Mouse (Mus musculus) hindbrain, embryonic 15.5 days (tissue): ENCODE results near the gene Cebpb. TPM values are rescaled to one million over a fixed set of nuclear protein-coding genes. Genes with fewer than 3 reads are reported as not detected.

Source experiments
- ATAC-seq: fragments of 200-750 bp; cut with Nextera tagmentation; 2 replicates; pipeline ENCODE4 v1.8.0; 2017; ENCODE audit warnings: low read depth, moderate number of reproducible peaks, moderate TSS enrichment; ENCODE audit not compliant: low FRiP score
- H3K27ac ChIP-seq: fragments of 300-500 bp; sonication (generic); replicated peaks from 2 replicates; pipeline ENCODE4 v1.5.1; 2015; ENCODE audit warnings: mild to moderate bottlenecking, inconsistent platforms
- H3K27me3 ChIP-seq: fragments of 300-500 bp; sonication (generic); 2 replicates; pipeline ENCODE4 v1.6.1; 2015; ENCODE audit warnings: control low read depth, inconsistent platforms
- H3K36me3 ChIP-seq: fragments of 300-500 bp; sonication (generic); 2 replicates; pipeline ENCODE4 v1.6.1; 2015; ENCODE audit warnings: control low read depth, inconsistent platforms
- H3K4me1 ChIP-seq: fragments of 300-500 bp; sonication (generic); replicated peaks from 2 replicates; pipeline ENCODE4 v1.6.1; 2015; ENCODE audit warnings: control low read depth, inconsistent platforms
- H3K4me2 ChIP-seq: fragments of 300-500 bp; sonication (generic); 2 replicates; pipeline ENCODE4 v1.6.1; 2015; ENCODE audit warnings: moderate library complexity, mild to moderate bottlenecking, inconsistent platforms
- H3K4me3 ChIP-seq: fragments of 300-500 bp; sonication (generic); 2 replicates; pipeline ENCODE4 v1.5.1; 2015; ENCODE audit warnings: mild to moderate bottlenecking, inconsistent platforms
- H3K9ac ChIP-seq: fragments of 300-500 bp; sonication (generic); 2 replicates; pipeline ENCODE4 v1.6.1; 2015; ENCODE audit warnings: inconsistent platforms
- H3K9me3 ChIP-seq: fragments of 300-500 bp; sonication (generic); 2 replicates; pipeline ENCODE4 v1.6.1; 2016; ENCODE audit warnings: control low read depth, inconsistent platforms
- WGBS: fragments of 180-500 bp; shearing (Covaris S2); methylation state at CpG from one replicate; pipeline ENCODE4 v1.1.7; 2015; 5-methylcytosine and 5-hydroxymethylcytosine counted together
- polyA plus RNA-seq: library from polyadenylated mRNA; unstranded; fragments of >200 nt; fragmentation: Nextera tagmentation; extraction: Ambion mirVana; gene quantifications from 2 replicates; pipeline ENCODE4 v1.2.1, GENCODE M21; 2015

The Cebpb gene
- polyA plus RNA-seq, 1 experiment from 2014 or later, result 3.2 TPM

- H3K4me2 ChIP-seq, result no peak overlapping the region
- no peak overlapping the region for H3K4me3 ChIP-seq
- no peak for ATAC-seq
- H3K27me3 ChIP-seq, result peaks cover 17% of the 10 kb centered on the region
- H3K9ac ChIP-seq, result no peak overlapping the region
- WGBS, result 61% methylated on average over 14 of the region's 14 CpGs
- no peak overlapping the region for H3K27ac ChIP-seq
- no peaks in the 10 kb centered on the region for H3K9me3 ChIP-seq
- H3K4me1 ChIP-seq, result peaks cover 2% of the 10 kb centered on the region
- H3K36me3 ChIP-seq, result no peaks in the 10 kb centered on the region
Measured at GRCm38 (mm10) chr2:167695491-167695890, 6.8 kb downstream of the Cebpb start.

- H3K27me3 ChIP-seq, result peaks cover 10% of the 10 kb centered on the region
- H3K9ac ChIP-seq, result no peak overlapping the region
- H3K36me3 ChIP-seq, result no peaks in the 10 kb centered on the region
- WGBS, result 87% methylated on average over 7 of the region's 7 CpGs
- H3K9me3 ChIP-seq, result no peaks in the 10 kb centered on the region
- no peak overlapping the region for H3K4me3 ChIP-seq
- no peak for ATAC-seq
- H3K4me1 ChIP-seq, result no peaks in the 10 kb centered on the region
- no peak overlapping the region for H3K4me2 ChIP-seq
- no peak overlapping the region for H3K27ac ChIP-seq
Measured at GRCm38 (mm10) chr2:167696143-167696542, 7.4 kb downstream of the Cebpb start.

DNA sequence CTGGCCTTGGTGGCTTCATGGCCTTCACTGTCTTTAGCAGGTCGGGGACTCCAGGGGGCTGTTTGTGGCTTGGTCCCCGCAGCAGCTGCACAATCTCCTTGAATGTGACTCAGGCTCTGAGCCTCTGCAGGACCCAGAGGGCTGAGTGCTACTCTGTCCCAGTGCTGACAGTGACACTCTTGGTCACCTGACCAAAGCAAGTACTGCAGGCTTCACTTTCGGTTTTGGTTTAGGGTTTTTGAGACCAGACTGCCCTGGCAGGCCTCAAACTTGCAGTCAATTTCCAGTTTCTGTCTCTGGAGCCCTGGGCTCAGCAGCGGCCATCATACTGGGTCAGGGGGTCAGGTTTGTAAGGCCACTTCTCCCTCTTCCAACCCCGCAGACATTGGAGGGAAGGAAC, 9.2 kb downstream of the Cebpb start:
- Histone ChIP-seq H3K4me1 (no peaks in the 10 kb centered on the region), H3K4me2 (no peak overlapping the region), H3K27ac (no peak overlapping the region), H3K9me3 (no peaks in the 10 kb centered on the region), H3K27me3 (no peaks in the 10 kb centered on the region), H3K4me3 (no peak overlapping the region), H3K36me3 (no peaks in the 10 kb centered on the region), H3K9ac (no peak overlapping the region)
- ATAC-seq, result no peak
- WGBS, result 64% methylated on average over 5 of the region's 5 CpGs

DNA sequence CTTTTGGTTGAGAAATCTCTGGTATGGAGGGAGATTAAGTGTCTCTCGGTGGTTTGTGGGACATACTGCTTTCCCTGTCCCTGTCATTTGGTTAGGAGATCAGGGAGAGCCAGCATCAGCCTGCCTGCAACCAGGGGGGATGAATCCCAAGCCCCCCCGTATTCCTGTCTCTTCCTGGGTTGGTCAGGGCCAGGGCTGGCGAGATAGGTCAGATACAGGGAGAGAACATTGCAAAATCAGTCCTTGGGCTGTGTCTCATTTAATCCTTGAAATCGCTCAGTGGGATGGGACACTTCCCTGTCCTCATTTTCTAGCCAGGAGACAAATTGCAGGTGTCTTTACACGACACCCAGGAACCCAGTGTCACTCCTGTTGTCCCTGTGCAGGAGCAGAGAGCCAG, 11.3 kb downstream of the Cebpb start:
- Histone ChIP-seq H3K4me3 (no peak overlapping the region), H3K9ac (no peak overlapping the region), H3K27ac (no peak overlapping the region), H3K4me2 (no peak overlapping the region), H3K36me3 (no peaks in the 10 kb centered on the region), H3K27me3 (no peaks in the 10 kb centered on the region), H3K9me3 (no peaks in the 10 kb centered on the region), H3K4me1 (no peaks in the 10 kb centered on the region)
- WGBS, result 79% methylated on average over 5 of the region's 5 CpGs
- no peak for ATAC-seq

DNA sequence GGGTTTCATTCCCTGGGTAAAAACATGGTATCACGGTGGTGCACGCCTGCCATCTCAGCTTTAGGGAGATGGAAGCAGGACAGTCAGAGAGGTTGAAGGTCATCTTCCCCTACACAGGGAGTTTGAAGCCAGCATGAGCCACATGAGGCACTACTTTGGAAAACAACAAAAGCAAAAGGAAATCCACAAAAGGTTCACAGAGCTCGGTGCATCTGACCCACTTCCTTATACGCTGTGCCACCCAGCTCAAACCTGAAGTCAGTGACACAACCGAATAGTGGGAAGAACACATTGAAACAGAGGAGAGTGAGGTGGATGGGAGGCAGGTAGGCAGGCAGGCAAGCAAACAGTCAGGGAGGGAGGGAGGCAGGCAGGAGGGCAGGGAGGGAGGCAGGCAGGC, 12.8 kb downstream of the Cebpb start:
- H3K36me3 ChIP-seq, result no peaks in the 10 kb centered on the region
- WGBS, result 72% methylated on average over 5 of the region's 5 CpGs
- no peak overlapping the region for H3K27ac ChIP-seq
- no peak overlapping the region for H3K4me3 ChIP-seq
- no peak overlapping the region for H3K9ac ChIP-seq
- no peaks in the 10 kb centered on the region for H3K4me1 ChIP-seq
- ATAC-seq, result no peak
- no peaks in the 10 kb centered on the region for H3K9me3 ChIP-seq
- H3K4me2 ChIP-seq, result no peak overlapping the region
- H3K27me3 ChIP-seq, result no peaks in the 10 kb centered on the region

- 76% methylated on average over 6 of the region's 6 CpGs for WGBS
- Histone ChIP-seq H3K4me1 (no peaks in the 10 kb centered on the region), H3K27ac (no peak overlapping the region), H3K4me3 (no peak overlapping the region), H3K36me3 (no peaks in the 10 kb centered on the region), H3K9me3 (no peaks in the 10 kb centered on the region), H3K9ac (no peak overlapping the region), H3K4me2 (no peak overlapping the region), H3K27me3 (no peaks in the 10 kb centered on the region)
- no peak for ATAC-seq
Measured at GRCm38 (mm10) chr2:167702126-167702525, 13.4 kb downstream of the Cebpb start.

DNA sequence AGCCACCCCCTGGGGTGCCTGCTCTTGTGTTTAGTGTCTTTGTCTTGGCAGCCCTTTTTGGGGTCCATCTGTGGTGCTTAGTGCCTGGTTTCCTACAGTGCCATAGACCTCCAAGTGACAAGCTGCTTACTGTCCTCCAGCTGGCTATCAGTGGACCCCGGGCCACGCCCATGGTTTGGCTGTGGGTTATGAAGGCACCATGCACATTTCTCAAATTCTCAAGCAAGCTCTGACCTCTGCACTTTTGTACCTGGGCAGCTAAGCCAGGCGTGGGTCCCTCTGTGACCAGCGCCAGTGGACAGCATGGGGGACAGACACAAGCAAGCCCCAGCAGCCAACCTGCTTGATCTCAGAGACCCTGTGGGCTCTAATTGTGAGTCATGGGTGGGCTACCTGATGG, 15.7 kb downstream of the Cebpb start:
- H3K36me3 ChIP-seq, result no peaks in the 10 kb centered on the region
- H3K4me1 ChIP-seq, result no peaks in the 10 kb centered on the region
- H3K27ac ChIP-seq, result no peak overlapping the region
- H3K27me3 ChIP-seq, result no peaks in the 10 kb centered on the region
- 94% methylated on average over 4 of the region's 4 CpGs for WGBS
- H3K9me3 ChIP-seq, result no peaks in the 10 kb centered on the region
- H3K4me3 ChIP-seq, result no peak overlapping the region
- no peak for ATAC-seq
- no peak overlapping the region for H3K9ac ChIP-seq
- H3K4me2 ChIP-seq, result no peak overlapping the region

- no peak for ATAC-seq
- H3K36me3 ChIP-seq, result no peaks in the 10 kb centered on the region
- no peaks in the 10 kb centered on the region for H3K27me3 ChIP-seq
- H3K9ac ChIP-seq, result no peak overlapping the region
- H3K4me1 ChIP-seq, result no peaks in the 10 kb centered on the region
- H3K27ac ChIP-seq, result no peak overlapping the region
- no peak overlapping the region for H3K4me2 ChIP-seq
- WGBS, result 76% methylated on average over 11 of the region's 11 CpGs
- no peak overlapping the region for H3K4me3 ChIP-seq
- H3K9me3 ChIP-seq, result no peaks in the 10 kb centered on the region
Measured at GRCm38 (mm10) chr2:167706183-167706939, 17.6 kb downstream of the Cebpb start.

GRCm38 (mm10) chr2:167708373-167708772, 19.7 kb downstream of the Cebpb start:
- Histone ChIP-seq H3K4me2 (no peak overlapping the region), H3K4me1 (no peaks in the 10 kb centered on the region), H3K27me3 (no peaks in the 10 kb centered on the region), H3K27ac (no peak overlapping the region), H3K36me3 (no peaks in the 10 kb centered on the region), H3K9me3 (no peaks in the 10 kb centered on the region), H3K4me3 (no peak overlapping the region), H3K9ac (no peak overlapping the region)
- 65% methylated on average over 15 of the region's 15 CpGs for WGBS
- no peak for ATAC-seq

DNA sequence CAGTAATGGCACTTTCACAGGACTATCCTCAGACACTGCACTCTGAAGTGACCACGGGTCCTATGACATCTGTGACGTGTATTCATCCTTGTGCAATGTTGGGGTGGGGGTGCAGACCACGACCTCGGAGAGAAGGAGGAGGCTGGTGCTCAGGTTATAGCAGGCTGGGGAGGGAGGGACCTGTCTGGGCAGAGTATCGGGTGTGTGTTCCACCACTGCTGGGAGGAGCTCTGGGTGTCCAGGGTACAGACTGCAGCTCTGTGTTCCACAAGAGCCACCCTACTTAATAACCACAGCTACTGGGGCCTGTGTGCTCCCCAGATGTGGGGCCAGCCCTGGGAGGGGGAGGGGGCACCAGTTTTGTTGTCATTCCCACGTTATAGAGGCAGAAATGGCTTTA, 21.3 kb downstream of the Cebpb start:
- Histone ChIP-seq H3K4me1 (no peaks in the 10 kb centered on the region), H3K9me3 (no peaks in the 10 kb centered on the region), H3K36me3 (no peaks in the 10 kb centered on the region), H3K4me3 (no peak overlapping the region), H3K27ac (no peak overlapping the region), H3K27me3 (no peaks in the 10 kb centered on the region), H3K4me2 (no peak overlapping the region), H3K9ac (no peak overlapping the region)
- 65% methylated on average over 6 of the region's 6 CpGs for WGBS
- ATAC-seq, result no peak

GRCm38 (mm10) chr2:167710574-167710973, 21.9 kb downstream of the Cebpb start:
- no peak overlapping the region for H3K4me2 ChIP-seq
- H3K36me3 ChIP-seq, result no peaks in the 10 kb centered on the region
- H3K9me3 ChIP-seq, result no peaks in the 10 kb centered on the region
- no peak for ATAC-seq
- H3K27me3 ChIP-seq, result no peaks in the 10 kb centered on the region
- H3K4me3 ChIP-seq, result no peak overlapping the region
- 57% methylated on average over 6 of the region's 6 CpGs for WGBS
- H3K4me1 ChIP-seq, result no peaks in the 10 kb centered on the region
- no peak overlapping the region for H3K27ac ChIP-seq
- no peak overlapping the region for H3K9ac ChIP-seq

DNA sequence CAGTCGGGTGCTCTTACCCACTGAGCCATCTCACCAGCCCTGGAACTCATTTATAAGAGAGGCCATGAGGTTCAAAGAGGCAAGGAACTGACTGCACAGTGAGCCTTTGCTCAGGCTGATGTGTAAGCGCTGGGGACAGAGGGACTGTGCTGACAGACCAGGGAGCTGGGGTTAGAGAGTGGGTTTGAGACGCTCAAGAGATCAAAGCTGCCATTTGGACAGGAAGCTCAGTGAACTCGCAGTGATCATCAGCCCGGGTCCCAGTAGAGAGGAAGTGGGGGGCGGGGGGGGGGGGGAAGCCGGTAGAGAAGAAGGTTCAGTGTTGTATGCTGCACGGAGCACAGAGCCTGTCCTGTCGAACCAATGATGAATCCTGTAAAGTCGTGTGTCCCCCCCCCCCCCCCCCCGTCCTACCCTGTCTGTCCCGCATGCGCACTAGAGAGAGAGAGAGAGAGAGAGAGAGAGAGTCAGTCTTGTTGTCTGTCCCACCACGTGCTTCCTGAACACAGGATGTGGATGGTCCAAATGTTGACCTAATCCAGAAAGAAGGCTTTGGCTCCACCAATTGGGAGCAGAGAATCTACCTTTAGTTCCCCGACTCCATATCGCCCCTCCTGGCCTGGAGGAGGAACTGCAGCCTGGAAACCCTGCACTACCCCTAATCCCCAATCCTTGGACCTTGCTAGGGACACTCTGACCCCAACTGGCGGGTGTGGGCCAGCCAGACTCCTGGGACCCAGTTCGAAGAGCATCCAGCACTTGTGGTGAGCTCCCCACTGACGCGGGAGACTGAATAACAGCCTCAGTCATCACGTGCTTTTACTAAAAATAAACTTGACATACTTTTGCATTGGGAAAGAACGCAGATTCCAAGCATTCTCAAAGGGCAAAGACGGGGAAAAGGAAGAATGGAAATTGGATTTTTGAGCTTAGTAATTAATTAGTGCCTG, 24.4 kb downstream of the Cebpb start:
- ATAC-seq, result no peak
- WGBS, result 78% methylated on average over 17 of the region's 23 CpGs
- no peaks in the 10 kb centered on the region for H3K9me3 ChIP-seq
- no peaks in the 10 kb centered on the region for H3K4me1 ChIP-seq
- no peaks in the 10 kb centered on the region for H3K36me3 ChIP-seq
- no peak overlapping the region for H3K4me3 ChIP-seq
- no peak overlapping the region for H3K4me2 ChIP-seq
- no peak overlapping the region for H3K9ac ChIP-seq
- H3K27ac ChIP-seq, result no peak overlapping the region
- no peaks in the 10 kb centered on the region for H3K27me3 ChIP-seq
